Comparison of ENCODE assay signal across 8 mouse cellular contexts in genomic region chr9:120570741-120571592, GRCm38 (mm10). TPM values are rescaled to one million over a fixed set of nuclear protein-coding genes. Genes with fewer than 3 reads are reported as not detected.
DNase-seq lines count a peak whose midpoint lies in the region; ATAC-seq and TF ChIP-seq lines count a peak whose summit lies in the region.

Gene Rpl14, plus strand, starts transcription at chr9:120571444.

- TF ChIP-seq CTCF in Patski (IDR thresholded peaks at IDR 0.05) = peak; percentile 41

- H3K27me3 ChIP-seq in Patski = peaks cover 7% of the 10 kb centered on the region
- no peaks in the 10 kb centered on the region for H3K27me3 ChIP-seq in hindbrain, embryonic 14.5 days (ENCODE audit: control insufficient read depth, insufficient read depth, low read length)

- peak; percentile 60 for DNase-seq in Patski (ENCODE audit: low read depth, low spot score)
- peak; percentile 99 for DNase-seq in cerebellum, postnatal 14 days
- peak; percentile 95 to 98 for DNase-seq in frontal cortex, postnatal 25 days (ENCODE audit: low spot score in 2 of 2)
- peak; percentile 98 for DNase-seq in hindbrain, embryonic 14.5 days (ENCODE audit: low spot score)
- DNase-seq in left cerebral cortex, adult 11 months (ENCODE audit: low spot score) = peak; percentile 96
- peak; percentile 98 to 99 for DNase-seq in lung, postnatal 4 days
- peak; percentile 95 for DNase-seq in retina, postnatal 7 days (ENCODE audit: low read depth, low spot score)
- DNase-seq in urinary bladder, adult 2 months (ENCODE audit: low spot score) = peak; percentile 98

- POLR2A ChIA-PET in Patski (lab: Charles Lee) = interaction anchor here (1.0 to 1.7 kb wide), 5 partner anchors 12 to 73 kb away, joined by 3 to 8 read pairs (median 5); no protein-coding TSS in a partner anchor

- CTCF ChIA-PET in Patski (lab: Charles Lee) = interaction anchor here (1.2 to 5.4 kb wide), 3 partner anchors 13 to 69 kb away, joined by 4 to 71 read pairs (median 7); no protein-coding TSS in a partner anchor

- 8% methylated on average over 43 of the region's 43 CpGs for WGBS in hindbrain, embryonic 14.5 days

- peak within 1 kb of the TSS; percentile 89 for H3K9ac ChIP-seq in hindbrain, embryonic 14.5 days

- ATAC-seq in Patski = peak; percentile 75
- ATAC-seq in hindbrain, embryonic 14.5 days (ENCODE audit: low FRiP score) = peak; percentile 97

- H3K4me2 ChIP-seq in hindbrain, embryonic 14.5 days (replicated peaks) = peak within 1 kb of the TSS; percentile 94

- peak within 1 kb of the TSS; percentile 68 for H3K27ac ChIP-seq in hindbrain, embryonic 14.5 days

- H3K9me3 ChIP-seq in hindbrain, embryonic 14.5 days (ENCODE audit: control insufficient read depth, low read length) = no peaks in the 10 kb centered on the region

- in situ Hi-C loops in Patski (cut with MboI; ENCODE audit: low pct_unique_long_range_greater_than_20kb) = no loop called here

- peak within 1 kb of the TSS; percentile 82 for H3K4me3 ChIP-seq in hindbrain, embryonic 14.5 days (replicated peaks; ENCODE audit: low read length)

- H3K4me1 ChIP-seq in hindbrain, embryonic 14.5 days (replicated peaks; ENCODE audit: control insufficient read depth, insufficient read depth, low read length) = peaks cover 12% of the 10 kb centered on the region

- H3K36me3 ChIP-seq in hindbrain, embryonic 14.5 days (replicated peaks; ENCODE audit: control insufficient read depth, insufficient read depth) = peaks cover 38% of the 10 kb centered on the region

RNA-seq across cellular contexts. Expression of gene Rpl14, which starts in this region (rescaled TPM):
- 525 TPM for polyA plus RNA-seq in Patski (2021)
- 478 and 522 TPM in 2 replicates for polyA plus RNA-seq in hindbrain, embryonic 14.5 days (2014; fragmentation: Nextera tagmentation; extraction: Ambion mirVana)
- polyA plus RNA-seq in urinary bladder, adult 2 months (2012; rRNA removed) = 969 and 1,107 TPM in 2 replicates

Comparison
In these comparisons a context has a peak if more than half of its experiments do, and no peak if none do; other contexts are left out.
1. Peak in every context shown above with its lines: DNase-seq, ATAC-seq, H3K4me3 ChIP-seq and H3K27ac ChIP-seq.